Mouse (Mus musculus) gastrocnemius, postnatal 10 days (tissue): ENCODE measurements around the gene Kif24. TPM values are rescaled to one million over a fixed set of nuclear protein-coding genes. Genes with fewer than 3 reads are reported as not detected.

ENCODE experiments used
- DNase-seq: peaks from one replicate; pipeline ENCODE4 v3.0.0; 2021; ENCODE audit warnings: mixed read lengths
- total RNA-seq, 2 experiments: library from RNA; stranded (reverse); gene quantifications; 2 replicates each; pipeline ENCODE4 v1.2.3; 2021

The Kif24 gene
- total RNA-seq, 2 experiments from 2014 or later: 1.6 to 3.3 TPM

GRCm38 (mm10) chr4:41347839-41348238 is 116.8 kb downstream of the Kif24 start:
- DNase-seq: no peak

- no peak for DNase-seq
Observed at GRCm38 (mm10) chr4:41346011-41346410, 118.7 kb downstream of the Kif24 start.

GRCm38 (mm10) chr4:41340912-41341550 is 123.7 kb downstream of the Kif24 start:
- no peak for DNase-seq

Other genes with a start within 250 kb of the Kif24 start
- 100 to 1,000 TPM; 110 to 113 TPM for gene Ubap2, start 189.7 kb downstream of the Kif24 start, total RNA-seq
- gene Dcaf12, start 150.0 kb downstream of the Kif24 start, total RNA-seq: 10 to 100 TPM; 31.8 to 34.1 TPM
- gene Ubap1, start 115.9 kb downstream of the Kif24 start, total RNA-seq: 10 to 100 TPM; 39.9 to 43.7 TPM
- 10 to 100 TPM; 25.8 to 26.3 TPM for gene Nudt2, start 264 bp upstream of the Kif24 start, total RNA-seq
- 10 to 100 TPM; 75.2 to 77.4 TPM for gene AI464131, start 38.2 kb upstream of the Kif24 start, total RNA-seq
- under 1 TPM in 1 of 2 experiments, not detected in 1; 0.36 TPM for gene 1110017D15Rik, start 52.4 kb upstream of the Kif24 start, total RNA-seq
- gene Fam219a, start 104.7 kb upstream of the Kif24 start, total RNA-seq: 10 to 100 TPM; 19.2 to 20.4 TPM
- under 1 TPM; 0.56 to 0.63 TPM for gene Dnaic1, start 104.9 kb upstream of the Kif24 start, total RNA-seq
- 10 to 100 TPM; 12.9 to 14.5 TPM for gene Enho, start 175.4 kb upstream of the Kif24 start, total RNA-seq
- 10 to 100 TPM; 20.1 to 28.2 TPM for gene Cntfr, start 232.2 kb upstream of the Kif24 start, total RNA-seq
- 10 to 100 TPM; 74.3 to 75.3 TPM for gene Il11ra1, start 235.1 kb upstream of the Kif24 start, total RNA-seq
- 10 to 100 TPM; 31.5 to 41.4 TPM for gene Rpp25l, start 248.6 kb upstream of the Kif24 start, total RNA-seq